ENCODE assay signal across 10 mouse cellular contexts in the genomic region with DNA sequence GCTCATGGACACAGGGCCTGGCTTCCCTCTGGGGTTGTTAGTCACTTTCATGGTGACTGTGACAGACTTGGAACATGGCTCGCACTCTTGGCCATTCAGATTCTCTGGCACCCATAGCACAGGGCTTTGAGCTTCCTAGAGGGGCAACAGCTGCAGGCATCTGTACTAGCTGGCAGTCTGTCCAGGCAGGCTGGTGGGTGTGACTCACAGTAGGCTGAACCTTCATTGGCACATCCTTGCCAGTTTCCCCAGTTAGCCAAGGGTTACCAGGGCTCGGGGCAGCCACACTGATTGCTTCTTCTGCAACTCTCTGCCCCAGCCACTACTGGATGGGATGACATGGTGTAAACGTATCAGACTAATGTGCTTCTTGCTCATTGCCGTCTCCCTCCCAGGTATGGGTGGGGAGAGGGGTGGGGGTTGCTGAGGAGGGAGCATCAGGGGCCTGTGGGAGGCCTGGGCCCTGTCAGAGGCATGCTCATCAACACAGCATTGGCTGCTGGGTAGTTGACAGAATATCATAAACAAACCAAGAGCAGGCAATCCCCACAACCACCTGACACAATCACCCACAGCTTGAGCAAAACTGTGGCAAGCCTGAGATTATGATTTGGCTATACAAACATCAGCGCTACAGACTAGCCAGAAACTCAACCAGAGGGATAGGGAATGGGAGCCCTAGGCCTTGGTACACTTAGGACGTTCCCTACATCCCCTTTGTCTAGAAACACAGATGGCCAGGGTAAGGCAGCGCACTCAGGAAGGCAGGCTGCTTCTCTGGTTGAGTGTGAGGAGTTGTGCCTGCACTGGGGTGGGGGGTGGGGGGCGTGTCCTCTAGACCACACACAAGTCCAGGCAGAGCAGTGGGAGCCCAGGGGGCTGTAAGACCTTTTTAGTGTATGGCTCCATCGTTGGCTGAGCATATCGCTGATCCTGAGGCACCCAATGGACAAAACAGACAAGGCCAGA.
A peak's percentile ranks its signal among the peaks of the same experiment; 100 is the strongest.
DNase-seq lines count a peak whose midpoint lies in the region; ATAC-seq lines count a peak whose summit lies in the region.
"Had no signal": no experiment of that assay in that cellular context is flagged by ENCODE, and none has a peak within 500 bp of the region (broad histone marks: within the 10 kb centered on the region; RNA-seq: fewer than 3 reads in every experiment).

No protein-coding gene starts in this region.

- no peaks in the 10 kb centered on the region for H3K27me3 ChIP-seq in lung, embryonic 16.5 days (ENCODE audit: control insufficient read depth, insufficient read depth, low read depth, low read length)
- H3K27me3 ChIP-seq: limb, embryonic 13.5 days had no signal

- no peak overlapping the region for H3K27ac ChIP-seq in lung, embryonic 16.5 days (ENCODE audit: low read length)
- H3K27ac ChIP-seq: limb, embryonic 13.5 days had no signal

- no peak overlapping the region for H3K4me3 ChIP-seq in lung, embryonic 16.5 days (ENCODE audit: low read length)
- H3K4me3 ChIP-seq: limb, embryonic 13.5 days had no signal

- H3K4me2 ChIP-seq in lung, embryonic 16.5 days (ENCODE audit: low read depth, low read length), result no peak overlapping the region
- H3K4me2 ChIP-seq: limb, embryonic 13.5 days had no signal

- ATAC-seq in lung, embryonic 16.5 days (ENCODE audit: low read depth), result peak; percentile 77

- H3K36me3 ChIP-seq in lung, embryonic 16.5 days (ENCODE audit: control insufficient read depth, insufficient read depth, low read length), result no peaks in the 10 kb centered on the region
- H3K36me3 ChIP-seq: limb, embryonic 13.5 days had no signal

- H3K4me1 ChIP-seq in lung, embryonic 16.5 days (replicated peaks; ENCODE audit: control insufficient read depth, insufficient read depth, low read length), result no peaks in the 10 kb centered on the region
- H3K4me1 ChIP-seq: limb, embryonic 13.5 days had no signal

- no peak overlapping the region for H3K9ac ChIP-seq in lung, embryonic 16.5 days (ENCODE audit: low read length)
- H3K9ac ChIP-seq: limb, embryonic 13.5 days had no signal

- WGBS in lung, embryonic 16.5 days, result 54% methylated on average over 10 of the region's 10 CpGs

- H3K9me3 ChIP-seq in lung, embryonic 16.5 days (ENCODE audit: control insufficient read depth, low read length), result no peaks in the 10 kb centered on the region
- H3K9me3 ChIP-seq: limb, embryonic 13.5 days had no signal

- DNase-seq in adrenal gland, postnatal 10 days, result peak; percentile 46
- no peak for DNase-seq in adrenal gland, adult (ENCODE audit: inconsistent age in 2 of 2, low spot score in 1 of 2)
- peak; percentile 4 for DNase-seq in testis, postnatal 14 days (ENCODE audit: low spot score)
- DNase-seq in testis, postnatal 10 days (ENCODE audit: low spot score), result no peak
- no peak for DNase-seq in yolk sac, embryonic 10.5 days (ENCODE audit: low spot score)
- DNase-seq in kidney, postnatal 25 days, result no peak
- no peak for DNase-seq in frontal cortex, postnatal 36 days (ENCODE audit: low spot score in 2 of 2)
- DNase-seq: cerebellum, adult 18-20 months had no signal

Comparison
In these comparisons a context has a peak if more than half of its experiments do, and no peak if none do; other contexts are left out.
1. DNase-seq: peak in adrenal gland, postnatal 10 days (single experiment) and testis, postnatal 14 days (single experiment); none in adrenal gland, adult (0 of 2), testis, postnatal 10 days (single experiment), yolk sac, embryonic 10.5 days (single experiment), kidney, postnatal 25 days (0 of 2) and frontal cortex, postnatal 36 days (0 of 2).